Mouse (Mus musculus) lung, adult 18-20 months (tissue): ENCODE measurements at regions not wholly inside any gene's neighbourhood (a gene's known extent, or its start where the extent isn't known, plus 50 kb on each side); places are given as distances from the start of the nearest gene placed in this dataset.
A peak's percentile ranks its signal among the peaks of the same experiment; 100 is the strongest.

Source experiments
- DNase-seq, 2 experiments: peaks; one replicate each; pipeline ENCODE4 v3.0.0; 2022; ENCODE audit warnings: mixed read lengths in 2 of 2

GRCm38 (mm10) chr10:116726031-116726430 lies 144.7 kb upstream of the Cnot2 start:
- DNase-seq: no peak

- DNase-seq: no peak
Measured at GRCm38 (mm10) chr10:116721986-116722385, 140.7 kb upstream of the Cnot2 start.

- no peak for DNase-seq
Measured at GRCm38 (mm10) chr10:116719616-116720015, 138.3 kb upstream of the Cnot2 start.

- no peak for DNase-seq
Measured at GRCm38 (mm10) chr10:116717961-116718360, 136.7 kb upstream of the Cnot2 start.

- DNase-seq: no peak
Measured at GRCm38 (mm10) chr10:116717017-116717643, 135.8 kb upstream of the Cnot2 start.

- DNase-seq: peak; percentile 27 to 42
Measured at GRCm38 (mm10) chr10:116713456-116713855, 132.1 kb upstream of the Cnot2 start.

GRCm38 (mm10) chr10:116707025-116707424 lies 125.7 kb upstream of the Cnot2 start:
- no peak for DNase-seq

- DNase-seq: peak; percentile 28 to 39
Measured at GRCm38 (mm10) chr10:116701281-116701680, 120.0 kb upstream of the Cnot2 start.

- no peak for DNase-seq
Measured at GRCm38 (mm10) chr10:116699711-116700110, 118.4 kb upstream of the Cnot2 start.

- no peak for DNase-seq
Measured at GRCm38 (mm10) chr10:116697628-116698316, 116.5 kb upstream of the Cnot2 start.

GRCm38 (mm10) chr10:116693816-116694215 lies 112.5 kb upstream of the Cnot2 start:
- DNase-seq: no peak

- DNase-seq: no peak
Measured at GRCm38 (mm10) chr10:116686741-116687140, 105.4 kb upstream of the Cnot2 start.

GRCm38 (mm10) chr10:116683374-116683773 lies 102.1 kb upstream of the Cnot2 start:
- DNase-seq: no peak

- no peak for DNase-seq
Measured at GRCm38 (mm10) chr10:116678950-116679735, 97.8 kb upstream of the Cnot2 start.

- no peak for DNase-seq
Measured at GRCm38 (mm10) chr10:116677949-116678348, 96.6 kb upstream of the Cnot2 start.

- no peak for DNase-seq
Measured at GRCm38 (mm10) chr10:116675171-116675570, 93.9 kb upstream of the Cnot2 start.

GRCm38 (mm10) chr10:116674348-116674747 lies 93.0 kb upstream of the Cnot2 start:
- DNase-seq: no peak

GRCm38 (mm10) chr10:116658162-116658962 lies 77.1 kb upstream of the Cnot2 start:
- no peak for DNase-seq

GRCm38 (mm10) chr10:116655891-116656290 lies 74.6 kb upstream of the Cnot2 start:
- no peak for DNase-seq

- DNase-seq: no peak
Measured at GRCm38 (mm10) chr10:116655018-116655807, 73.9 kb upstream of the Cnot2 start.

GRCm38 (mm10) chr10:116654091-116654490 lies 72.8 kb upstream of the Cnot2 start:
- no peak for DNase-seq

GRCm38 (mm10) chr10:116653511-116653945 lies 72.2 kb upstream of the Cnot2 start:
- DNase-seq: no peak
